Mouse (Mus musculus): ENCODE measurements at regions not wholly inside any gene's neighbourhood (a gene's known extent, or its start where the extent isn't known, plus 50 kb on each side); places are given as distances from the start of the nearest gene placed in this dataset.

GRCm38 (mm10) chr4:152963001-152963400 is 485.3 kb upstream of the Kcnab2 start:
- Histone ChIP-seq H3K9ac (ENCODE audit: insufficient read depth, low read depth) (no peak overlapping the region), H3K36me3 (replicated peaks in 1 of 2; ENCODE audit: control insufficient read depth in 1 of 2, insufficient read depth in 1 of 2, low read length in 1 of 2) (no peaks in the 10 kb centered on the region), H3K4me1 (ENCODE audit: control insufficient read depth in 1 of 2, insufficient read depth in 2 of 2) (no peaks in the 10 kb centered on the region), H3K4me2 (ENCODE audit: insufficient read depth, low read depth, poor library complexity, severe bottlenecking) (no peak overlapping the region), H3K79me2 (replicated peaks; ENCODE audit: control insufficient read depth, extremely low read depth, insufficient read depth, poor library complexity, severe bottlenecking) (no peaks in the 10 kb centered on the region), H3K4me3 (replicated peaks in 1 of 3; ENCODE audit: low read depth in 2 of 3, low read length in 2 of 3, poor library complexity in 1 of 3) (no peak overlapping the region), H3K27me3 (replicated peaks) (no peaks in the 10 kb centered on the region), H3K27ac (ENCODE audit: insufficient read depth, low read depth) (no peak overlapping the region), H3K9me3 (replicated peaks; ENCODE audit: low read length) (peaks cover 91% of the 10 kb centered on the region)
- dilution Hi-C loops (cut with MboI; ENCODE audit: extremely low pct_ligation_motif_present, extremely low pct_unique_long_range_greater_than_20kb, low sequenced_read_pairs) = no loop called here
- in situ Hi-C loops (cut with MboI; ENCODE audit: low pct_ligation_motif_present, low pct_unique_long_range_greater_than_20kb, low sequenced_read_pairs) = no loop called here
- DNase-seq (ENCODE audit: extremely low read depth) = no peak
- TF ChIP-seq POLR2AphosphoS2 (IDR thresholded peaks at IDR 0.05; ENCODE audit: low read depth, low read length) (no peak), ZNF384 (IDR thresholded peaks at IDR 0.05; ENCODE audit: low read depth, low read length) (no peak), ZMIZ1 (IDR thresholded peaks at IDR 0.05; ENCODE audit: low read depth, low read length) (no peak), TCF12 (IDR thresholded peaks at IDR 0.05; ENCODE audit: low read depth, low read length) (no peak), RAD21 (IDR thresholded peaks at IDR 0.05; ENCODE audit: low read depth, low read length) (no peak), BHLHE40 (IDR thresholded peaks at IDR 0.05; ENCODE audit: low read depth, low read length) (no peak), ZC3H11A (IDR thresholded peaks at IDR 0.05; ENCODE audit: low read depth, low read length) (no peak), CHD2 (IDR thresholded peaks at IDR 0.05; ENCODE audit: low read length) (no peak), ETS1 (conservative IDR thresholded peaks at IDR 0.05; ENCODE audit: low read depth, low read length) (no peak), IRF4 (IDR thresholded peaks at IDR 0.05; ENCODE audit: low read depth, low read length) (no peak), SIN3A (IDR thresholded peaks at IDR 0.05; ENCODE audit: low read length) (no peak), E2F4 (IDR thresholded peaks at IDR 0.05; ENCODE audit: insufficient replicate concordance, low read depth, low read length) (no peak)

- in situ Hi-C loops (cut with MboI; ENCODE audit: low pct_ligation_motif_present, low pct_unique_long_range_greater_than_20kb, low sequenced_read_pairs) = no loop called here
- H3K9me3 ChIP-seq (replicated peaks; ENCODE audit: low read length) = peaks cover 87% of the 10 kb centered on the region
Observed at GRCm38 (mm10) chr4:152962165-152962564, 484.5 kb upstream of the Kcnab2 start.

More at GRCm38 (mm10) chr4:152962165-152962564, 484.5 kb upstream of the Kcnab2 start:
- H3K9ac ChIP-seq (ENCODE audit: insufficient read depth, low read depth) = no peak overlapping the region
- no peak for DNase-seq (ENCODE audit: extremely low read depth)
- H3K4me2 ChIP-seq (ENCODE audit: insufficient read depth, low read depth, poor library complexity, severe bottlenecking) = no peak overlapping the region
- H3K79me2 ChIP-seq (replicated peaks; ENCODE audit: control insufficient read depth, extremely low read depth, insufficient read depth, poor library complexity, severe bottlenecking) = no peaks in the 10 kb centered on the region
- TF ChIP-seq BHLHE40 (IDR thresholded peaks at IDR 0.05; ENCODE audit: low read depth, low read length) (no peak), POLR2AphosphoS2 (IDR thresholded peaks at IDR 0.05; ENCODE audit: low read depth, low read length) (no peak), UBTF (IDR thresholded peaks at IDR 0.05; ENCODE audit: low read depth, low read length) (no peak), ETS1 (conservative IDR thresholded peaks at IDR 0.05; ENCODE audit: low read depth, low read length) (no peak), MXI1 (IDR thresholded peaks at IDR 0.05; ENCODE audit: low read depth, low read length) (no peak), NRF1 (IDR thresholded peaks at IDR 0.05; ENCODE audit: low read depth, low read length) (no peak), MAFK (IDR thresholded peaks at IDR 0.05; ENCODE audit: insufficient replicate concordance, low read length) (no peak), KAT2A (IDR thresholded peaks at IDR 0.05; ENCODE audit: insufficient replicate concordance, low read length) (no peak), MAX (IDR thresholded peaks at IDR 0.05; ENCODE audit: low read length) (no peak), E2F4 (IDR thresholded peaks at IDR 0.05; ENCODE audit: insufficient replicate concordance, low read depth, low read length) (no peak), PAX5 (IDR thresholded peaks at IDR 0.05; ENCODE audit: low read length) (no peak), ZC3H11A (IDR thresholded peaks at IDR 0.05; ENCODE audit: low read depth, low read length) (no peak)
- dilution Hi-C loops (cut with MboI; ENCODE audit: extremely low pct_ligation_motif_present, extremely low pct_unique_long_range_greater_than_20kb, low sequenced_read_pairs) = no loop called here
- no peaks in the 10 kb centered on the region for H3K36me3 ChIP-seq (replicated peaks in 1 of 2; ENCODE audit: control insufficient read depth in 1 of 2, insufficient read depth in 1 of 2, low read length in 1 of 2)
- H3K4me1 ChIP-seq (ENCODE audit: control insufficient read depth in 1 of 2, insufficient read depth in 2 of 2) = no peaks in the 10 kb centered on the region
- no peak overlapping the region for H3K4me3 ChIP-seq (replicated peaks in 1 of 3; ENCODE audit: low read depth in 2 of 3, low read length in 2 of 3, poor library complexity in 1 of 3)
- H3K27ac ChIP-seq (ENCODE audit: insufficient read depth, low read depth) = no peak overlapping the region
- H3K27me3 ChIP-seq (replicated peaks) = no peaks in the 10 kb centered on the region
